In the genomic region with DNA sequence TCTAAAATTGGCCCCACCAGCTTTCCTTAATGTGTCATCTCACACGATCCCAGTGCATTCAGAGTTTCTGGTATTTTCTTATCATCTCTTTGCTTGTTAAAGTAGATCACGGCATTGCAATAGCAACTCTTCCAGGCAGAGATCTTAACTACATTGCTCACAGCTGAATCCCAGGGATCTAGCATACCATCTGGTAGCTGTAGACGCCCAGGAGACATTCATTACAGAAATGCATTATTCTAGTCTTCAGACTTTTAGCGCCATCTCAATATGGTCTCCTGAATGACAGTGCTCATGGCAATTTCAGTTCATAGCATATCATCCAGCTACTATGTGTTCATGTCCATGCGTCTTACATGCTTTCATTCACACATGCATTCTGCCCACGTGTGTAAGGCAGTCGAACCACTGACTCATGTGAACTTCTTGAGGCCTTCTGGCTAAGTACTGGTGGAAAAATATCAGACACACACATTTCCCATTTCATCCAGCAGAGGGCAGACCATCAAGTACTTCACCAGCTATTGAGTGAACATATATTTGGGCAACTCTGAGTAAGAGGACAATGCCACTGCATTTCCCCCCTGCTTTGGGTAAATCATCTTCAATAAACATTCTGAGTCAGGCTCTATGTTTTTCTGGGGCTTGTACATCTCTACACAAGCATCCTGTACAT, we compare ENCODE assay signal across 9 mouse cellular contexts.
DNase-seq lines count a peak whose midpoint lies in the region; ATAC-seq and TF ChIP-seq lines count a peak whose summit lies in the region.
"Had no signal": no experiment of that assay in that cellular context is flagged by ENCODE, and none has a peak within 500 bp of the region (broad histone marks: within the 10 kb centered on the region; RNA-seq: fewer than 3 reads in every experiment).

No protein-coding gene starts in this region.

- WGBS in forebrain, postnatal 0 days = 48% methylated on average over 7 of the region's 7 CpGs
- WGBS in hindbrain, postnatal 0 days = 57% methylated on average over 7 of the region's 7 CpGs

- H3K27ac ChIP-seq in forebrain, postnatal 0 days (ENCODE audit: low read depth, low read length) = no peak overlapping the region
- H3K27ac ChIP-seq in hindbrain, postnatal 0 days = no peak overlapping the region
- H3K27ac ChIP-seq: limb, embryonic 12.5 days had no signal

- intact Hi-C loops in left cerebral cortex, postnatal 25 days (cut with DNase I) = loop anchor here (1.0 to 5.0 kb wide), 3 partner anchors 82 to 319 kb away; no protein-coding TSS in a partner anchor

- no peaks in the 10 kb centered on the region for H3K27me3 ChIP-seq in forebrain, postnatal 0 days (ENCODE audit: insufficient read depth, low read length)
- no peaks in the 10 kb centered on the region for H3K27me3 ChIP-seq in hindbrain, postnatal 0 days (ENCODE audit: insufficient read depth, low read length)
- H3K27me3 ChIP-seq: limb, embryonic 12.5 days had no signal

- TF ChIP-seq CTCF in forebrain, postnatal 0 days (IDR thresholded peaks at IDR 0.05; ENCODE audit: low read depth) = peak; percentile 87
- TF ChIP-seq CTCF in hindbrain, postnatal 0 days (IDR thresholded peaks at IDR 0.05; ENCODE audit: low read depth) = peak; percentile 89

- H3K9ac ChIP-seq in forebrain, postnatal 0 days = no peak overlapping the region
- H3K9ac ChIP-seq in hindbrain, postnatal 0 days (replicated peaks; ENCODE audit: low read length) = no peak overlapping the region
- H3K9ac ChIP-seq: limb, embryonic 12.5 days had no signal

- no peaks in the 10 kb centered on the region for H3K4me1 ChIP-seq in forebrain, postnatal 0 days (ENCODE audit: insufficient read depth)
- no peaks in the 10 kb centered on the region for H3K4me1 ChIP-seq in hindbrain, postnatal 0 days (ENCODE audit: insufficient read depth, low read length)
- H3K4me1 ChIP-seq: limb, embryonic 12.5 days had no signal

- DNase-seq in 3T3-L1 (ENCODE audit: low read depth, low spot score) = peak; percentile 97
- peak; percentile 61 to 80 for DNase-seq in CD8-positive naive resting alpha-beta T cell, adult 2 months (ENCODE audit: low read depth in 2 of 2, low spot score in 2 of 2)
- DNase-seq in c-Kit-positive CD71-positive TER-119-negative erythroid progenitor cells, embryonic 14.5 days (ENCODE audit: low read depth) = peak; percentile 40
- peak; percentile 84 for DNase-seq in forebrain, postnatal 0 days
- peak; percentile 83 for DNase-seq in hindbrain, postnatal 0 days (ENCODE audit: low spot score)
- DNase-seq in left cerebral cortex, postnatal 25 days (ENCODE audit: low spot score in 2 of 2) = peak; percentile 83 to 87
- DNase-seq in retina, postnatal 1 day = peak; percentile 88

- no peaks in the 10 kb centered on the region for H3K36me3 ChIP-seq in forebrain, postnatal 0 days (ENCODE audit: insufficient read depth)
- H3K36me3 ChIP-seq in hindbrain, postnatal 0 days (ENCODE audit: insufficient read depth, low read length) = no peaks in the 10 kb centered on the region
- H3K36me3 ChIP-seq: limb, embryonic 12.5 days had no signal

- H3K4me3 ChIP-seq in forebrain, postnatal 0 days (ENCODE audit: low read depth, low read length) = no peak overlapping the region
- no peak overlapping the region for H3K4me3 ChIP-seq in hindbrain, postnatal 0 days (ENCODE audit: low read length)
- H3K4me3 ChIP-seq: limb, embryonic 12.5 days had no signal

- H3K4me2 ChIP-seq in forebrain, postnatal 0 days (ENCODE audit: low read depth) = no peak overlapping the region
- no peak overlapping the region for H3K4me2 ChIP-seq in hindbrain, postnatal 0 days (ENCODE audit: low read depth, low read length)
- H3K4me2 ChIP-seq: limb, embryonic 12.5 days had no signal

- no peaks in the 10 kb centered on the region for H3K9me3 ChIP-seq in forebrain, postnatal 0 days (ENCODE audit: low read length)
- no peaks in the 10 kb centered on the region for H3K9me3 ChIP-seq in hindbrain, postnatal 0 days (ENCODE audit: low read length)
- H3K9me3 ChIP-seq: limb, embryonic 12.5 days had no signal

- peak; percentile 73 for ATAC-seq in forebrain, postnatal 0 days
- peak; percentile 43 for ATAC-seq in hindbrain, postnatal 0 days
- no peak for ATAC-seq in erythroid progenitor cell, adult 5-6 weeks (replicated peaks; ENCODE audit: low FRiP score, poor library complexity, severe bottlenecking)

Comparison
In these comparisons a context has a peak if more than half of its experiments do, and no peak if none do; other contexts are left out.
1. DNase-seq: peak in every context shown above with its lines; median percentile 97 in 3T3-L1; 88 in retina, postnatal 1 day; 85 in left cerebral cortex, postnatal 25 days; 84 in forebrain, postnatal 0 days; 83 in hindbrain, postnatal 0 days; 70 in CD8-positive naive resting alpha-beta T cell, adult 2 months; 40 in c-Kit-positive CD71-positive TER-119-negative erythroid progenitor cells, embryonic 14.5 days.